26 mouse cellular contexts compared by ENCODE assay signal in genomic region chr2:67344711-67345110, GRCm38 (mm10).
DNase-seq lines count a peak whose midpoint lies in the region; ATAC-seq and TF ChIP-seq lines count a peak whose summit lies in the region.
"Had no signal": no experiment of that assay in that cellular context is flagged by ENCODE, and none has a peak within 500 bp of the region (broad histone marks: within the 10 kb centered on the region; RNA-seq: fewer than 3 reads in every experiment).

No protein-coding gene starts in this region.

- H3K9me3 ChIP-seq in forebrain, postnatal 0 days (ENCODE audit: low read length), result no peaks in the 10 kb centered on the region
- no peaks in the 10 kb centered on the region for H3K9me3 ChIP-seq in forebrain, embryonic 11.5 days (ENCODE audit: control insufficient read depth, low read length)
- no peaks in the 10 kb centered on the region for H3K9me3 ChIP-seq in midbrain, postnatal 0 days (ENCODE audit: low read length)
- no peaks in the 10 kb centered on the region for H3K9me3 ChIP-seq in midbrain, embryonic 10.5 days (replicated peaks)
- H3K9me3 ChIP-seq in intestine, postnatal 0 days (ENCODE audit: control insufficient read depth), result no peaks in the 10 kb centered on the region
- H3K9me3 ChIP-seq: embryonic facial prominence, embryonic 12.5 days; hindbrain, embryonic 10.5 days; kidney, embryonic 15.5 days; limb, embryonic 13.5 days; lung, embryonic 15.5 days; midbrain, embryonic 12.5 days had no signal

- no peak overlapping the region for H3K9ac ChIP-seq in forebrain, postnatal 0 days
- H3K9ac ChIP-seq in forebrain, embryonic 11.5 days (ENCODE audit: low read length), result no peak overlapping the region
- H3K9ac ChIP-seq in midbrain, postnatal 0 days (replicated peaks; ENCODE audit: low read length, poor library complexity, severe bottlenecking), result no peak overlapping the region
- H3K9ac ChIP-seq in intestine, postnatal 0 days (ENCODE audit: low read depth, low read length), result no peak overlapping the region
- H3K9ac ChIP-seq: embryonic facial prominence, embryonic 12.5 days; kidney, embryonic 15.5 days; limb, embryonic 13.5 days; lung, embryonic 15.5 days; midbrain, embryonic 12.5 days had no signal

- no peaks in the 10 kb centered on the region for H3K4me1 ChIP-seq in cerebellum, adult 2 months (ENCODE audit: control insufficient read depth, insufficient read depth, low read length)
- no peaks in the 10 kb centered on the region for H3K4me1 ChIP-seq in forebrain, postnatal 0 days (ENCODE audit: insufficient read depth)
- H3K4me1 ChIP-seq in forebrain, embryonic 11.5 days (replicated peaks; ENCODE audit: control insufficient read depth, insufficient read depth, low read length), result no peaks in the 10 kb centered on the region
- no peaks in the 10 kb centered on the region for H3K4me1 ChIP-seq in midbrain, postnatal 0 days (ENCODE audit: insufficient read depth, low read length)
- no peaks in the 10 kb centered on the region for H3K4me1 ChIP-seq in midbrain, embryonic 10.5 days
- H3K4me1 ChIP-seq in intestine, postnatal 0 days (replicated peaks; ENCODE audit: control insufficient read depth, insufficient read depth, low read length), result no peaks in the 10 kb centered on the region
- H3K4me1 ChIP-seq: embryonic facial prominence, embryonic 12.5 days; hindbrain, embryonic 10.5 days; kidney, embryonic 15.5 days; limb, embryonic 13.5 days; lung, embryonic 15.5 days; midbrain, embryonic 12.5 days had no signal

- H3K27ac ChIP-seq in cerebellum, adult 2 months (ENCODE audit: insufficient read depth, low read length), result no peak overlapping the region
- H3K27ac ChIP-seq in forebrain, postnatal 0 days (ENCODE audit: low read depth, low read length), result no peak overlapping the region
- H3K27ac ChIP-seq in forebrain, embryonic 11.5 days (ENCODE audit: low read depth, low read length), result no peak overlapping the region
- no peak overlapping the region for H3K27ac ChIP-seq in midbrain, postnatal 0 days (ENCODE audit: low read depth, low read length)
- H3K27ac ChIP-seq in midbrain, embryonic 10.5 days (replicated peaks), result no peak overlapping the region
- H3K27ac ChIP-seq in intestine, postnatal 0 days (ENCODE audit: low read depth, low read length), result no peak overlapping the region
- H3K27ac ChIP-seq: embryonic facial prominence, embryonic 12.5 days; hindbrain, embryonic 10.5 days; kidney, embryonic 15.5 days; layer of hippocampus, adult 2 months; left cerebral cortex, adult 2 months; limb, embryonic 13.5 days; lung, embryonic 15.5 days; midbrain, embryonic 12.5 days had no signal

- WGBS in cerebellum, adult 2 months, result 17% methylated on average over 5 of the region's 5 CpGs
- WGBS in forebrain, postnatal 0 days, result 22% methylated on average over 5 of the region's 5 CpGs
- WGBS in forebrain, embryonic 11.5 days, result 70% methylated on average over 5 of the region's 5 CpGs
- 61% methylated on average over 5 of the region's 5 CpGs for WGBS in midbrain, postnatal 0 days
- 80% methylated on average over 5 of the region's 5 CpGs for WGBS in midbrain, embryonic 10.5 days
- 72% methylated on average over 5 of the region's 5 CpGs for WGBS in intestine, postnatal 0 days

- no peak overlapping the region for H3K4me3 ChIP-seq in cerebellum, adult 2 months (replicated peaks; ENCODE audit: insufficient read depth, low read depth, low read length)
- H3K4me3 ChIP-seq in forebrain, postnatal 0 days (ENCODE audit: low read depth, low read length), result no peak overlapping the region
- no peak overlapping the region for H3K4me3 ChIP-seq in forebrain, embryonic 11.5 days (ENCODE audit: low read depth, low read length)
- no peak overlapping the region for H3K4me3 ChIP-seq in midbrain, postnatal 0 days (ENCODE audit: low read depth, low read length)
- no peak overlapping the region for H3K4me3 ChIP-seq in midbrain, embryonic 10.5 days
- no peak overlapping the region for H3K4me3 ChIP-seq in intestine, postnatal 0 days (ENCODE audit: low read depth, low read length)
- H3K4me3 ChIP-seq: embryonic facial prominence, embryonic 12.5 days; hindbrain, embryonic 10.5 days; kidney, embryonic 15.5 days; layer of hippocampus, adult 2 months; left cerebral cortex, adult 2 months; limb, embryonic 13.5 days; lung, embryonic 15.5 days; midbrain, embryonic 12.5 days had no signal

- no peak overlapping the region for H3K4me2 ChIP-seq in forebrain, postnatal 0 days (ENCODE audit: low read depth)
- H3K4me2 ChIP-seq in forebrain, embryonic 11.5 days (ENCODE audit: low read depth, low read length, severe bottlenecking), result no peak overlapping the region
- no peak overlapping the region for H3K4me2 ChIP-seq in midbrain, postnatal 0 days (ENCODE audit: low read depth, low read length, poor library complexity, severe bottlenecking)
- H3K4me2 ChIP-seq in intestine, postnatal 0 days (replicated peaks; ENCODE audit: low read depth), result no peak overlapping the region
- H3K4me2 ChIP-seq: embryonic facial prominence, embryonic 12.5 days; kidney, embryonic 15.5 days; limb, embryonic 13.5 days; liver, embryonic 11.5 days; lung, embryonic 15.5 days; midbrain, embryonic 12.5 days had no signal

- peak; percentile 7 to 9 for DNase-seq in cerebellum, postnatal 10 days
- no peak for DNase-seq in cerebellum, adult 2 months
- DNase-seq in forebrain, postnatal 0 days, result peak; percentile 28
- DNase-seq in forebrain, embryonic 11.5 days (ENCODE audit: low spot score), result no peak
- DNase-seq in midbrain, postnatal 0 days (ENCODE audit: low spot score), result peak; percentile 45
- DNase-seq in midbrain, embryonic 10.5 days (ENCODE audit: low spot score), result no peak
- peak; percentile 14 for DNase-seq in brain, embryonic 18.5 days (ENCODE audit: low read depth, low spot score)
- DNase-seq: adrenal gland, postnatal 14 days; cerebellum, adult 8-10 months; cerebellum, postnatal 36 days; gastrocnemius, postnatal 14 days; heart, postnatal 14 days; kidney, adult 11 months; kidney, postnatal 36 days; lung, postnatal 36 days had no signal

- no peaks in the 10 kb centered on the region for H3K27me3 ChIP-seq in cerebellum, adult 2 months (ENCODE audit: control insufficient read depth, insufficient read depth, low read length)
- H3K27me3 ChIP-seq in forebrain, postnatal 0 days (ENCODE audit: insufficient read depth, low read length), result no peaks in the 10 kb centered on the region
- no peaks in the 10 kb centered on the region for H3K27me3 ChIP-seq in forebrain, embryonic 11.5 days (ENCODE audit: control insufficient read depth, insufficient read depth, low read length)
- H3K27me3 ChIP-seq in midbrain, postnatal 0 days (ENCODE audit: insufficient read depth, low read length), result no peaks in the 10 kb centered on the region
- H3K27me3 ChIP-seq in midbrain, embryonic 10.5 days (ENCODE audit: low read depth, poor library complexity, severe bottlenecking), result no peaks in the 10 kb centered on the region
- H3K27me3 ChIP-seq in intestine, postnatal 0 days (replicated peaks; ENCODE audit: control insufficient read depth, insufficient read depth, low read length), result no peaks in the 10 kb centered on the region
- H3K27me3 ChIP-seq: CH12.LX; embryonic facial prominence, embryonic 12.5 days; kidney, embryonic 15.5 days; limb, embryonic 13.5 days; lung, embryonic 15.5 days; midbrain, embryonic 12.5 days had no signal

- TF ChIP-seq POLR2A in cerebellum, adult 2 months (IDR thresholded peaks at IDR 0.05; ENCODE audit: borderline replicate concordance, insufficient read depth, low read length), result no peak

- TF ChIP-seq CTCF in cerebellum, adult 2 months (IDR thresholded peaks at IDR 0.05; ENCODE audit: borderline replicate concordance, insufficient read depth, low read depth, low read length), result no peak
- TF ChIP-seq CTCF in forebrain, postnatal 0 days (IDR thresholded peaks at IDR 0.05; ENCODE audit: low read depth), result no peak
- no peak for TF ChIP-seq CTCF in midbrain, postnatal 0 days (IDR thresholded peaks at IDR 0.05)
- no peak for TF ChIP-seq CTCF in intestine, postnatal 0 days (IDR thresholded peaks at IDR 0.05; ENCODE audit: low read depth)

- ATAC-seq in forebrain, postnatal 0 days, result no peak
- ATAC-seq in forebrain, embryonic 11.5 days (replicated peaks; ENCODE audit: low FRiP score), result no peak
- no peak for ATAC-seq in midbrain, postnatal 0 days (ENCODE audit: low FRiP score)
- ATAC-seq in intestine, postnatal 0 days, result no peak

- H3K36me3 ChIP-seq in forebrain, postnatal 0 days (ENCODE audit: insufficient read depth), result no peaks in the 10 kb centered on the region
- H3K36me3 ChIP-seq in forebrain, embryonic 11.5 days (ENCODE audit: control insufficient read depth, insufficient read depth, low read length), result no peaks in the 10 kb centered on the region
- no peaks in the 10 kb centered on the region for H3K36me3 ChIP-seq in midbrain, postnatal 0 days (ENCODE audit: insufficient read depth, low read length)
- no peaks in the 10 kb centered on the region for H3K36me3 ChIP-seq in midbrain, embryonic 10.5 days
- H3K36me3 ChIP-seq in intestine, postnatal 0 days (ENCODE audit: control insufficient read depth, insufficient read depth), result no peaks in the 10 kb centered on the region
- H3K36me3 ChIP-seq: embryonic facial prominence, embryonic 12.5 days; hindbrain, embryonic 10.5 days; kidney, embryonic 15.5 days; limb, embryonic 13.5 days; lung, embryonic 15.5 days; midbrain, embryonic 12.5 days had no signal

Comparison
In these comparisons a context has a peak if more than half of its experiments do, and no peak if none do; other contexts are left out.
1. DNase-seq: peak in cerebellum, postnatal 10 days (2 of 2), forebrain, postnatal 0 days (single experiment), midbrain, postnatal 0 days (single experiment) and brain, embryonic 18.5 days (single experiment); none in cerebellum, adult 2 months (0 of 2), forebrain, embryonic 11.5 days (single experiment) and midbrain, embryonic 10.5 days (single experiment).